Comparison of ENCODE assay signal across 8 mouse cellular contexts in the genomic region with DNA sequence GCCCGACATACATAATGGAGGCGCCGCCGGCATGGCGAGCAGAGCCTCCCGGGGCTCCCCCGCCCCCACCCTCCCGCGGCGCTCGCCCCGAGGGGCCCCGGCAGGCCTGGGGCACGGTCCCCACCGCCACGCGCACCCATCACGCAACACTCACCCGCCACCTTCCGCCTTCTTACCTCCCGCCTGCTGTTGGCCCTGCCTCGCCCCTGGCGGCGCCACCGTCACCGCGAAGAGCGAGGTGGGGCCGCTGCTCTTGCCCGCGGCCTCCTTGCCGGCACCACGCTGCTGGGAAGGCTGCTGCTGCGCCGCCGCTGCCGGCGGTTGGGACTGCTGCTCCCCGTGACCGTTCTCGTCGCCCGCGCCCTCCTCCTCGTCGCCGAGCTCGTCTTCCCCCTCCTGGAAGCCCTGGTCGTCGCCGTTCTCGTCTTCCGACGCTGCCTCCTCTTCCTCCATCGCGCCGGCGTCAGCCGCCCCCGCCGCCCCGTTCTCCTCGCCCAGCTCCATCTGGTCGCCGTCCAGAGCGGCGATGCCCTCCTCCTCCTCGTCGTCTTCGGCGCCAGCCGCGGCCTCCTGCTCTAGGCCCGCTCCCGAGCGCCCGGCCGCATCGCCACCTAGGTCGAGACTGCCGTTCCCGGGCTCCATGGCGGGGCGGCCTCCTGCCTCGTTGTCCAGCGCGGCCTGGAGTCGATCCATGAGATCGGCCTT. TPM values are rescaled to one million over a fixed set of nuclear protein-coding genes. Genes with fewer than 3 reads are reported as not detected.
DNase-seq lines count a peak whose midpoint lies in the region; ATAC-seq and TF ChIP-seq lines count a peak whose summit lies in the region.

No protein-coding gene starts in this region.

- DNase-seq in cerebellum, adult 11 months, result peak; percentile 60
- no peak for DNase-seq in cerebellum, postnatal 25 days
- peak; percentile 82 for DNase-seq in CD4-positive, CD25-positive, alpha-beta regulatory T cell, adult 2 months (ENCODE audit: low read depth, low spot score)
- DNase-seq in hindbrain, embryonic 11.5 days (ENCODE audit: low spot score), result peak; percentile 60
- DNase-seq in liver, embryonic 14.5 days (ENCODE audit: low read depth in 3 of 3, low spot score in 3 of 3), result no peak
- peak; percentile 80 for DNase-seq in naive thymus-derived CD4-positive, alpha-beta T cell, adult 2 months (ENCODE audit: low read depth)
- DNase-seq in thymus, adult 18-20 months, result peak; percentile 46 to 59

- peak overlapping the region; percentile 100 for H3K4me3 ChIP-seq in embryonic facial prominence, embryonic 12.5 days
- peak overlapping the region; percentile 100 for H3K4me3 ChIP-seq in hindbrain, embryonic 11.5 days (ENCODE audit: low read depth, low read length)
- peak overlapping the region; percentile 86 to 94 for H3K4me3 ChIP-seq in liver, embryonic 14.5 days (ENCODE audit: insufficient read depth in 1 of 2, low read depth in 2 of 2, low read length in 2 of 2)

- peak overlapping the region; percentile 100 for H3K27ac ChIP-seq in embryonic facial prominence, embryonic 12.5 days
- peak overlapping the region; percentile 99 for H3K27ac ChIP-seq in hindbrain, embryonic 11.5 days (ENCODE audit: low read depth, low read length)
- H3K27ac ChIP-seq in liver, embryonic 14.5 days, result peak overlapping the region; percentile 97

- WGBS in embryonic facial prominence, embryonic 12.5 days, result under 1% methylated on average over 77 of the region's 89 CpGs
- WGBS in hindbrain, embryonic 11.5 days, result under 1% methylated on average over 61 of the region's 89 CpGs
- WGBS in liver, embryonic 14.5 days (ENCODE audit: insufficient replicate concordance), result under 1% methylated on average over 86 of the region's 89 CpGs

- H3K9ac ChIP-seq in embryonic facial prominence, embryonic 12.5 days, result peak overlapping the region; percentile 100
- peak overlapping the region; percentile 100 for H3K9ac ChIP-seq in hindbrain, embryonic 11.5 days (ENCODE audit: low read depth, low read length)
- H3K9ac ChIP-seq in liver, embryonic 14.5 days (replicated peaks), result peak overlapping the region; percentile 99

- peaks cover 24% of the 10 kb centered on the region for H3K36me3 ChIP-seq in embryonic facial prominence, embryonic 12.5 days
- peaks cover 9% of the 10 kb centered on the region for H3K36me3 ChIP-seq in hindbrain, embryonic 11.5 days (ENCODE audit: control insufficient read depth, insufficient read depth, low read length)
- peaks cover 39% of the 10 kb centered on the region for H3K36me3 ChIP-seq in liver, embryonic 14.5 days (replicated peaks; ENCODE audit: control insufficient read depth, insufficient read depth, low read depth)

- H3K9me3 ChIP-seq in embryonic facial prominence, embryonic 12.5 days, result no peaks in the 10 kb centered on the region
- no peaks in the 10 kb centered on the region for H3K9me3 ChIP-seq in hindbrain, embryonic 11.5 days (ENCODE audit: control insufficient read depth, low read length)
- H3K9me3 ChIP-seq in liver, embryonic 14.5 days (ENCODE audit: control insufficient read depth, low read length), result no peaks in the 10 kb centered on the region

- ATAC-seq in embryonic facial prominence, embryonic 12.5 days (ENCODE audit: insufficient number of reproducible peaks, insufficient read depth, low FRiP score, low TSS enrichment), result peak; percentile 61
- peak; percentile 67 for ATAC-seq in hindbrain, embryonic 11.5 days (ENCODE audit: low FRiP score)
- peak; percentile 53 for ATAC-seq in liver, embryonic 14.5 days (ENCODE audit: insufficient read depth)

- H3K4me2 ChIP-seq in embryonic facial prominence, embryonic 12.5 days (replicated peaks), result peak overlapping the region; percentile 19
- peak overlapping the region; percentile 17; the same call in 1 of the 2 replicates for H3K4me2 ChIP-seq in hindbrain, embryonic 11.5 days (replicated peaks; ENCODE audit: low read depth, low read length)
- H3K4me2 ChIP-seq in liver, embryonic 14.5 days (ENCODE audit: low read depth), result peak overlapping the region; percentile 98

- no peaks in the 10 kb centered on the region for H3K27me3 ChIP-seq in embryonic facial prominence, embryonic 12.5 days
- no peaks in the 10 kb centered on the region for H3K27me3 ChIP-seq in hindbrain, embryonic 11.5 days (ENCODE audit: control insufficient read depth, insufficient read depth, low read length)
- no peaks in the 10 kb centered on the region for H3K27me3 ChIP-seq in liver, embryonic 14.5 days (ENCODE audit: control insufficient read depth, insufficient read depth, low read length)

- no peak for TF ChIP-seq EP300 in liver, embryonic 14.5 days (IDR thresholded peaks at IDR 0.05; ENCODE audit: low read depth)

- TF ChIP-seq CTCF in liver, embryonic 14.5 days (IDR thresholded peaks at IDR 0.05; ENCODE audit: low read depth), result peak; percentile 25; the same call in 1 of the 2 replicates

- H3K4me1 ChIP-seq in embryonic facial prominence, embryonic 12.5 days, result peaks cover 11% of the 10 kb centered on the region
- no peaks in the 10 kb centered on the region; the same call in 1 of the 2 replicates for H3K4me1 ChIP-seq in hindbrain, embryonic 11.5 days (replicated peaks; ENCODE audit: control insufficient read depth, insufficient read depth, low read length)
- H3K4me1 ChIP-seq in liver, embryonic 14.5 days (replicated peaks; ENCODE audit: control insufficient read depth in 2 of 2, insufficient read depth in 2 of 2, low read length in 1 of 2), result peaks cover 8 to 17% of the 10 kb centered on the region in 2 experiments

RNA-seq across cellular contexts. Expression of a gene that starts 0.7 kb away (rescaled TPM):
- 797 and 876 TPM in 2 replicates for polyA plus RNA-seq in embryonic facial prominence, embryonic 12.5 days (2016; fragmentation: Nextera tagmentation; extraction: Ambion mirVana)
- 828 and 847 TPM in 2 replicates for polyA plus RNA-seq in hindbrain, embryonic 11.5 days (2014; fragmentation: Nextera tagmentation; extraction: Ambion mirVana)
- polyA plus RNA-seq in liver, embryonic 14.5 days (2012; rRNA removed), result 86.5 and 191 TPM in 2 replicates
- 165 and 201 TPM in 2 replicates for polyA plus RNA-seq in liver, embryonic 14.5 days (2014; fragmentation: Nextera tagmentation; extraction: Ambion mirVana)

RNA-seq across cellular contexts. Expression of a gene that starts 18.0 kb away (rescaled TPM):
- 144 and 148 TPM in 2 replicates for polyA plus RNA-seq in embryonic facial prominence, embryonic 12.5 days (2016; fragmentation: Nextera tagmentation; extraction: Ambion mirVana)
- polyA plus RNA-seq in hindbrain, embryonic 11.5 days (2014; fragmentation: Nextera tagmentation; extraction: Ambion mirVana), result 111 and 123 TPM in 2 replicates
- polyA plus RNA-seq in liver, embryonic 14.5 days (2012; rRNA removed), result 42.4 and 42.9 TPM in 2 replicates
- polyA plus RNA-seq in liver, embryonic 14.5 days (2014; fragmentation: Nextera tagmentation; extraction: Ambion mirVana), result 97.3 and 107 TPM in 2 replicates

Comparison
In these comparisons a context has a peak if more than half of its experiments do, and no peak if none do; other contexts are left out.
1. DNase-seq: peak in cerebellum, adult 11 months (single experiment), CD4-positive, CD25-positive, alpha-beta regulatory T cell, adult 2 months (single experiment), hindbrain, embryonic 11.5 days (single experiment), naive thymus-derived CD4-positive, alpha-beta T cell, adult 2 months (single experiment) and thymus, adult 18-20 months (2 of 2); none in cerebellum, postnatal 25 days (0 of 2) and liver, embryonic 14.5 days (0 of 3).
2. H3K4me2 ChIP-seq: peak in every context shown above with its lines; median percentile 98 in liver, embryonic 14.5 days; 19 in embryonic facial prominence, embryonic 12.5 days; 17 in hindbrain, embryonic 11.5 days.
3. Peak in every context shown above with its lines, with median percentiles within 50 percentile points of each other: ATAC-seq, H3K27ac ChIP-seq, H3K4me3 ChIP-seq and H3K9ac ChIP-seq.